Comparison of ENCODE assay signal across 28 mouse cellular contexts in the genomic region with DNA sequence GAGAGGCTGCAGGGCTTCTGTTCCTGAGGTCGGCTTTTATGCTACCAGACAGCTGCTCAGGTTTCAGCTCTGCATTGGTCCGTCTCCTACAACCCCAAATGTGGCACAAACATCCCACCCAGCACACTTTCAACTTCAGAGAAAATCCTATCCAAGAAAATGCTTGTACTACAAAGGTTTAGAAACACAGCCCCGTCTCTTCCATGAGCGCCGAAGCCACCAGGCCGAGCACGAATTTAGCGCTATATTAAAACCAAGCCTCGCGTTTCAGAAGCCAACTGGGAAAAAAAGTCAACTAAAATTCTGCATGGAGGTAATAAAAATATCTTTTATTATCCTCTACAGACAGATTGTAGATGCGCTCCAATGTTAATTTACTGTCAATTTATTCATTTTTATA.
A peak's percentile ranks its signal among the peaks of the same experiment; 100 is the strongest.
DNase-seq lines count a peak whose midpoint lies in the region; ATAC-seq and TF ChIP-seq lines count a peak whose summit lies in the region.
"Had no signal": no experiment of that assay in that cellular context is flagged by ENCODE, and none has a peak within 500 bp of the region (broad histone marks: within the 10 kb centered on the region; RNA-seq: fewer than 3 reads in every experiment).

No protein-coding gene starts in this region.

- H3K27ac ChIP-seq in forebrain, postnatal 0 days (ENCODE audit: low read depth, low read length) = peak overlapping the region; percentile 84
- H3K27ac ChIP-seq in forebrain, embryonic 12.5 days = no peak overlapping the region
- H3K27ac ChIP-seq in layer of hippocampus, adult 2 months = peak overlapping the region; percentile 28
- H3K27ac ChIP-seq: embryonic facial prominence, embryonic 13.5 days; heart, adult 2 months; hindbrain, embryonic 12.5 days; limb, embryonic 10.5 days; liver, embryonic 15.5 days; lung, embryonic 15.5 days; stomach, postnatal 0 days had no signal

- no peak overlapping the region for H3K4me2 ChIP-seq in forebrain, postnatal 0 days (ENCODE audit: low read depth)
- H3K4me2 ChIP-seq in forebrain, embryonic 12.5 days = no peak overlapping the region
- H3K4me2 ChIP-seq: embryonic facial prominence, embryonic 13.5 days; hindbrain, embryonic 12.5 days; liver, embryonic 15.5 days; lung, embryonic 15.5 days; neural tube, embryonic 13.5 days had no signal

- no peak for TF ChIP-seq CTCF in forebrain, postnatal 0 days (IDR thresholded peaks at IDR 0.05; ENCODE audit: low read depth)
- no peak for TF ChIP-seq CTCF in layer of hippocampus, adult 2 months (conservative IDR thresholded peaks at IDR 0.05)

- H3K36me3 ChIP-seq in forebrain, postnatal 0 days (ENCODE audit: insufficient read depth) = no peaks in the 10 kb centered on the region
- H3K36me3 ChIP-seq in forebrain, embryonic 12.5 days (replicated peaks) = no peaks in the 10 kb centered on the region
- H3K36me3 ChIP-seq: embryonic facial prominence, embryonic 13.5 days; hindbrain, embryonic 12.5 days; limb, embryonic 10.5 days; liver, embryonic 15.5 days; lung, embryonic 15.5 days; neural tube, embryonic 13.5 days had no signal

- no peaks in the 10 kb centered on the region for H3K27me3 ChIP-seq in forebrain, postnatal 0 days (ENCODE audit: insufficient read depth, low read length)
- no peaks in the 10 kb centered on the region for H3K27me3 ChIP-seq in forebrain, embryonic 12.5 days
- H3K27me3 ChIP-seq: embryonic facial prominence, embryonic 13.5 days; hindbrain, embryonic 12.5 days; liver, embryonic 15.5 days; lung, embryonic 15.5 days; megakaryocyte, embryonic 14.5 days; neural tube, embryonic 13.5 days; Patski had no signal

- peaks cover 9% of the 10 kb centered on the region; the same call in 1 of the 2 replicates for H3K9me3 ChIP-seq in forebrain, postnatal 0 days (ENCODE audit: low read length)
- H3K9me3 ChIP-seq in forebrain, embryonic 12.5 days = 0 out of 2 replicates have a peak, but pooled peaks cover 5% of the 10 kb centered on the region
- H3K9me3 ChIP-seq: limb, embryonic 10.5 days; liver, embryonic 15.5 days; neural tube, embryonic 13.5 days had no signal

- ATAC-seq in forebrain, postnatal 0 days = peak; percentile 34
- no peak for ATAC-seq in forebrain, embryonic 12.5 days (ENCODE audit: low FRiP score)
- ATAC-seq: inflammation-experienced regulatory T-cells, adult 6 months; Patski had no signal

- H3K4me1 ChIP-seq in forebrain, postnatal 0 days (ENCODE audit: insufficient read depth) = no peaks in the 10 kb centered on the region
- H3K4me1 ChIP-seq in forebrain, embryonic 12.5 days = no peaks in the 10 kb centered on the region
- H3K4me1 ChIP-seq: embryonic facial prominence, embryonic 13.5 days; hindbrain, embryonic 12.5 days; limb, embryonic 10.5 days; liver, embryonic 15.5 days; lung, embryonic 15.5 days; neural tube, embryonic 13.5 days had no signal

- DNase-seq in forebrain, postnatal 0 days = peak; percentile 61
- DNase-seq in layer of hippocampus, adult 2 months (ENCODE audit: low spot score in 2 of 2) = peak in 1 of 2 experiments; percentile 16
- DNase-seq in layer of hippocampus, postnatal 36 days = no peak
- DNase-seq in right cerebral cortex, postnatal 10 days (ENCODE audit: low spot score in 2 of 2) = peak; percentile 56 to 65
- no peak for DNase-seq in right cerebral cortex, postnatal 36 days (ENCODE audit: low spot score in 2 of 2)
- no peak for DNase-seq in c-Kit-positive CD71-positive TER-119-positive erythroid progenitor cells, embryonic 14.5 days (ENCODE audit: low spot score)
- DNase-seq: adrenal gland, postnatal 36 days; cerebellum, adult 18-20 months; embryo, embryonic 11 days; gastrocnemius, postnatal 25 days; heart, adult 2 months; kidney, adult 18-20 months; kidney, postnatal 4 days; liver; lung, postnatal 36 days; midbrain, embryonic 14.5 days had no signal

- WGBS in forebrain, postnatal 0 days = 68% methylated on average over 11 of the region's 11 CpGs
- 92% methylated on average over 11 of the region's 11 CpGs for whole genome bisulfite sequencing in forebrain, embryonic 12.5 days

- no peak overlapping the region for H3K9ac ChIP-seq in forebrain, postnatal 0 days
- no peak overlapping the region for H3K9ac ChIP-seq in forebrain, embryonic 12.5 days
- H3K9ac ChIP-seq: embryonic facial prominence, embryonic 13.5 days; hindbrain, embryonic 12.5 days; liver, embryonic 15.5 days; lung, embryonic 15.5 days; neural tube, embryonic 13.5 days had no signal

- no peak overlapping the region for H3K4me3 ChIP-seq in forebrain, postnatal 0 days (ENCODE audit: low read depth, low read length)
- no peak overlapping the region for H3K4me3 ChIP-seq in forebrain, embryonic 12.5 days (replicated peaks)
- H3K4me3 ChIP-seq in layer of hippocampus, adult 2 months = no peak overlapping the region
- H3K4me3 ChIP-seq: embryonic facial prominence, embryonic 13.5 days; erythroblast, embryonic 14.5 days; heart, adult 2 months; hindbrain, embryonic 12.5 days; limb, embryonic 10.5 days; liver, embryonic 15.5 days; lung, embryonic 15.5 days; megakaryocyte, embryonic 14.5 days; neural tube, embryonic 13.5 days had no signal

Comparison
In these comparisons a context has a peak if more than half of its experiments do, and no peak if none do; other contexts are left out.
1. DNase-seq: peak in forebrain, postnatal 0 days (single experiment) and right cerebral cortex, postnatal 10 days (2 of 2); none in layer of hippocampus, postnatal 36 days (0 of 2), right cerebral cortex, postnatal 36 days (0 of 2) and c-Kit-positive CD71-positive TER-119-positive erythroid progenitor cells, embryonic 14.5 days (single experiment).